Mouse (Mus musculus): ENCODE data around the gene Tmem50a.
A peak's percentile ranks its signal among the peaks of the same experiment; 100 is the strongest.

Gene Tmem50a

DNA sequence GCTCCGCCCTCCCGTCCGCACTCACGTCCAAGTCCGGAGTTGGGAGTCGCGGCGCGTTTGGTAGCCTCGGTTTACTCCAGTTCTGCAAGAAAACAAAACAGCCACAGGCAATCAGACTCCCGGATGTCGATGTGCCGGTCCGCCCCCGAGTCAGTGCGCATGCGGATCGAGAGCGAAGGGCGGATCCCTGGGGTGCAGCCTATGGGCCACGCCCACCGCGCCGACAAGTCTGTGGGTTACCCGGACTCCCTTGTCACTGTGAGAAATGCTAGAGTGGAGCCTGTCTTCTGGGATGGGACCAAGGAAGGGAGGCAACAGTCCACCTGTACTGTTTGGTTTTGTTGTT is at the start of gene Tmem50a:
TSS of gene Tmem50a (minus strand) at position 161 of the 346 bp plus-strand sequence.
- peak; percentile 95 to 99 for DNase-seq (ENCODE audit: low spot score in 2 of 2)

DNA sequence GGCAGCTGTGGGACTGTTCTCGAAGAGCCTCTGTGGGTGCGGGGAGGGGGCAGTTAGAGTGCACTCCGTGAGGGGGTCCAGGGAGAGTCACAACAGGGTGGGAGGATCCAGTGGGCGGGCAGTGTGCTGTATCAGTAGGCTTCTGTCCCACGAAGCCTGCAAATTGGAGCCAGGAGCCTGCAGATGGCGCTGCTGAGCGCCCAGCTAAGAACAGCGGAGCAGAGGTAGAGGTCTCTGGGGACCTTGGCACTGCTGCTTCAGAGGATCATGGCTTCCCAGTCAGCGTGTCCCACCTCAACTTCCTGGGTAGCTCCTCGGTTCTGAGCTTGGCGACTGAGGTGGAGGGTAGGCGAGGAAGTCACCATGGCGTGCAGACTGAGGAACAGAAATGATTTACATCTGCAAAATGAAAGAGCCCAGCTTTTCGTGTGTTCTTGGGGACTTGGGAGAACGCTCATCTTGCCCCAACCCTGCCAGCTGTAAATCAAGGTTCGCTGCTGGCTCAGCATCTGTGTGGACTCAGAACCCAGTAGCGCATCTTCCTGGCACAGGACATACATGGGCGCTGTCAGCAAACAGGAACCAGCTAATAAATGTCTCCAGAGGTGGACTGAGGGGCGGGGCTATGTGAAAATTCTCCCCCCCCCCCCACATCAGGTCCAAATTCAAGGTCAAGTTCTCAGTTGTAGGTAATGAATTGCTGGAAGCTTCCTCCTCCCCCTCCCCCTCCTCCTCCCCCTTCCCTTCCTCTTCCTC is 48.4 kb upstream of the Tmem50a start:
- DNase-seq (ENCODE audit: low spot score in 2 of 2) = peak; percentile 70 to 81

DNA sequence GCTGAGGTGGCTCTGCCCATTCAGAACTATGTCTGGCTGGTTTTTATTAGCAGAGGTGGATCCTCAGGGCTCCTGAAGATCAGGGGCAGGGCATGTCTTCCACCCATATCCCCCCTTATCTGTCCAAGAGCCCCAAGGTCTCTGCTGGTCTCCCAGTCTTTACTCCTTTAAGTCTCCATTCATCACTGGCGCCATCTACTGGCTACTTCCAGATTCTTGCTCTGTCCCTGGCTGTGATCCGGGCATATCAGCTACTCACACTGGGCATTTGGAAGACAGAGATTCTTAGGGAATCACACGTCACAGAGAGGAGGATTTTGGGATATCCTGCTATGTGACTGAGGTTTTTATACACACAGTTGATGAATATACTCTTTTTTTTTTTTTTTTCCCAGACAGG is 41.5 kb upstream of the Tmem50a start:
- DNase-seq (ENCODE audit: low spot score in 2 of 2) = peak; percentile 73 to 86

DNA sequence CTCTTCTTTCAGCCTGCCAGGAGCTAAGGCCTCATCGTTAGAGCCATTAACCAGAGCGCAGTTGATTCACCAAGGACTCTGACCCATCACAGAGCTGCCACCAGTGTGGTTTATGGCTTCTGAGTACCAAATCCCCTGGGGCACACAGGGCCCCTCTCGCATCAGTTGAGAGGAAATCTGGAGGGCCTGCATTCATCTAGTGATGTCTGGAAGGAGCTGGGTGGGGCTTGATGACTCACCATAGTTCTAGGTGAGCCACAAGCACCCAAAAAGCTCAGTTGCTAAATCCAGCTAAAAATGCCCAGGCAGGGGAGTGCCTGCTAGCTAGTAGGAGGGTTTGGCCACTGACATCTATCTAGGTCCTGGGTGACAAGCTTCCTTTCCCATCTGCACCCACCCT is 41.0 kb upstream of the Tmem50a start:
- peak in 1 of 2 experiments; percentile 55 for DNase-seq (ENCODE audit: low spot score in 2 of 2)

DNA sequence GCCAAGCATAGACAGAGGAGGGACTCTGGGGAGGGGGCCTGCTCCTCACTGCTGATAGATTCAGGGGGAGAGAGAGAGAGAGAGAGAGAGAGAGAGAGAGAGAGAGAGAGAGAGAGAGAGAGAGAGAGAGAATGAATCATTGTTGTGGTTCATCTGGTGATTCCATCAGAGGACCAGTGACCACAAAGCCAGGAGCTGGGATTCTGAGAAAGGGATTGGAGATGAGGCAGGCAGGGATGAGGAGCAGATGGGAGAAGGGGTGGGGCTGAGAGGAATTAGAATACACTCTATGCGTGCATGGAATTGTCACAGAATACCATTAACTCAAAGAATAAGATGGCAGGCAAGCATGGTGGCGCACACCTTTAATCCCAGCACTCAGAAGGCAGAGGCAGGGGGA is 40.4 kb upstream of the Tmem50a start:
- DNase-seq (ENCODE audit: low spot score in 2 of 2) = no peak

DNA sequence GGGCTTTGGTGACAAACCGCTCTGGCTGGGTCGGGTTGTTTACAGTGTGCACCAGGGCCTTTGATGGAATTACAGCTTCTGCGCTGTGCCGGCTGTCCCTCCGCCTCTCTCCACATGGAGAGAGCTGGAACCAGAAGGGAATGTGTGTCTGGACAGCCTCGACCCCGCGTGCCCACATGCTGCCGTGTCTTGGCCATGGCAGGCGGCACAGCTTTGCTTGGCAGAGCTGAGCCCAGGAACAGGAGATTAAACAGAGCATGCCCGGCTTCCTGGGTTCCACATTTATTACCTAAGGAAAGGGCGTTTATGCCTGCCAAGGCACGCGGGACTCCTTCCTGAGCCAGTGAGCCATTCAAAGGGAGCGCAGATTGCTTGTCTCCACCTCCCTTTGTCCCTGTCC is 39.6 kb upstream of the Tmem50a start:
- no peak for DNase-seq (ENCODE audit: low spot score in 2 of 2)

DNA sequence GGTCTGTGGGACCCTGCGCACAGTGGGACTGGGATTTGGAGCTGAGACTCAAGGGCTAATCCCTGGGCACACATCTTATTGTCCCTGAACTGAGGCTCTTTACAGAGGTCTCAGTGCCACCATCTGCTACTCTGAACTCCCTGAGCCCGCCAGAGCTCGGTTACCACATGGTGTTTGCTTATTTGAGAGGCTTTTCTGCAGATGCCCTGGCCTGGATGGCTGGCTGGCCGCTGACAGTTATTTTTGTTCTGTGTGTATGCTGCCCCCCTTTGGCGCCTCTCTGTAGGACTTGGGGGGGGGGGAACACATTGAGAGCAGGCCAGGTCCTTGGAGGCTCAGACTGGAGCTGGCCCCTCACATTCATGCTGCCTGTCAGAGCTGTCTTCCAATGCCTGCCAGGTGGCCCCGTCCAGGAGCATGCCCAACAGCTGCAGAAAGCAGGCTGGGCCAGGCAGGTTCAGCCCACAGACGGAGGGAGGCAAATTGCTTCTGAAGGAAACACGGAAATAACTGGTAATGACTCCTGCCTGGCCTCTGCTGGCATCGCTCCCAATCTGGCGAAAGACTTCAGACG is 35.8 kb upstream of the Tmem50a start:
- peak in 1 of 2 experiments; percentile 42 for DNase-seq (ENCODE audit: low spot score in 2 of 2)

DNA sequence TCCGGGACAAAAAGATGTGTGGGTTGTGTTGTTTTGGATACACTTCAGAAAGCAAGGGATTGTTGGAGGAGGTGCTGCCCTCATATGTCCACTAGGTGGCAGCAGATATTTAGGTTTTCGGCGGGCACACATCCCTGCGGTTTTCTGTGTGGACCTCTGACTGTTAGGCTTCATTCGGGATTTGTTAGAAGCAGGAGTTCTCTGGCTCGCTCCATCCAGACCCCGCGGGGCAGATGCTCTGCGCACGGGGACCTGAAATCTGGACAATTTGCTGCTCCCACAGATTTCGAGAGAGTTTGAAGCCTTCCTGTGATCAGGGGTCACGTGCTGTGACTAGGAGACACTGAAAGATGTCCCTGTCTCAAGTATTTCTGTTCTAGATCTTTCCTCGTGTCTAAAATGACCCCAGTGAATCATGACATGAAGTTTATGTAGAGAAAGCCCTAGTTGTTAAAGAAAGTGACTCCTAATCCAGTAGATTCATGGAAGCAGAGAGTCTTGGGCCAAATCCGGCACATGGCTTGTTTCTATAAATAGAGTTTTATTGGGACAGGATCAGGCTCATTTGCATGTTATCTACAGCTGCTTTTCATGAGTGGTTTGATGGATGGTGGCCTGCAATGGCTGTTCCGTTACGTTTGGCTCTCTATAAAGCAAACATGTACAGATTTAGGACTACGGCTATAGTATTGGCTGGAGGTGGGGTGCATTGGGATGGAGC is 31.4 kb upstream of the Tmem50a start:
- peak; percentile 70 to 75 for DNase-seq (ENCODE audit: low spot score in 2 of 2)

DNA sequence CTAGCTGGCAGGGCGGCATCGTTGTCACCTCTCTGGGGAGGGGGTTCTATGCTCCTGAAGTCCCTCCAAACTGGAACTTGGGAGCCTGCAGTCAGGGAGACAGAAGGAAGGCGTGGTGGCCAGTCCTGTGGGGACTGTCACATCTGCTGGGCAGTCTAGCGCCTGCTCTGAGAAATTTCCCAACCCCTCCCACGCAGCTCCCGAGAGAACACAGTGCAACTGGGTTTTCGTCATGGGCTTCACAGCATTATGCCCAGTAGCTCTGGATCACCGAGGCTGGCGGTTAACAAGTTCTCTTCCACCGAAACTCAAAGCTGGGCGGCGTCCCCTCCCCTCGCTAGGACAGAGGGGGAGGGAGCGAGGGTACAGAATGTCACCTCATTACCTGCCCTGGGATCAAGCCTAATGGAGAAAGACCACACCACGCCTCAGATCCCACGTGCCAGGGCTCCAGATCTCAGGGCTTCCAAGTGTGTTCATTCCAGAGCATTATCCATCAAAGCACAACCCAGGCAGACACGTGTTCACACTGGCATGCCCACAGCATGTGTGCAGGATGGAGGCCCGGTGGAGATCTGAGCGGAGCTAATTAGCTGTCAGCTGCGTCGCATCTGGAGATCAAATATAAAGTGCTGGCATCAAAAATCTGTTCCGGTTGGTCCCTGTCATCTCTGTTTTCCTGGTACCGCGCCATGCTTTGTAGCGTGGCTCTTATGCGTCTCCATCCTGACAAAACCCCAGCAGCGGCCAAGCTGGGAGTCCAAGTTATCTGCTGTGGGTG is 29.1 kb upstream of the Tmem50a start:
- no peak for DNase-seq (ENCODE audit: low spot score in 2 of 2)

DNA sequence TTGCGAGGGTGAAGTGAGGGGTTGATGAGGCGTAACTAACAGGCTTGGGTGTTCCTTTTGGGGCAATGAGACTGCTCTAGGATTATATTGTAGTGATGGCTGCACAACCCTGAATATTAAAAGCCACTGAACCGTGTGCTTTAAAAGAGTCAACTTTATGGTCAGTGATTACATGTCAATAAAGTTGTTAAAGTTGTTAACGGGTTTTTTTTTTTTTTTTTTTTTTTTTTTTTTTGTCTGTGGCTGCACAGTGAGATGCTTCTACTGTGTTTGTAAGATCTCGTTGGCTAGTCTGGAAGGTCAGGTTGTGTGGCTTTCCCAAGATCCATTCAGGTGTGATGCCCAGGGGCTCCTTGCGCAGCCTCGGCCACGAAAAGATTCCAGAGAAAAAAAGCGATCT is 25.1 kb upstream of the Tmem50a start:
- no peak for DNase-seq (ENCODE audit: low spot score in 2 of 2)

DNA sequence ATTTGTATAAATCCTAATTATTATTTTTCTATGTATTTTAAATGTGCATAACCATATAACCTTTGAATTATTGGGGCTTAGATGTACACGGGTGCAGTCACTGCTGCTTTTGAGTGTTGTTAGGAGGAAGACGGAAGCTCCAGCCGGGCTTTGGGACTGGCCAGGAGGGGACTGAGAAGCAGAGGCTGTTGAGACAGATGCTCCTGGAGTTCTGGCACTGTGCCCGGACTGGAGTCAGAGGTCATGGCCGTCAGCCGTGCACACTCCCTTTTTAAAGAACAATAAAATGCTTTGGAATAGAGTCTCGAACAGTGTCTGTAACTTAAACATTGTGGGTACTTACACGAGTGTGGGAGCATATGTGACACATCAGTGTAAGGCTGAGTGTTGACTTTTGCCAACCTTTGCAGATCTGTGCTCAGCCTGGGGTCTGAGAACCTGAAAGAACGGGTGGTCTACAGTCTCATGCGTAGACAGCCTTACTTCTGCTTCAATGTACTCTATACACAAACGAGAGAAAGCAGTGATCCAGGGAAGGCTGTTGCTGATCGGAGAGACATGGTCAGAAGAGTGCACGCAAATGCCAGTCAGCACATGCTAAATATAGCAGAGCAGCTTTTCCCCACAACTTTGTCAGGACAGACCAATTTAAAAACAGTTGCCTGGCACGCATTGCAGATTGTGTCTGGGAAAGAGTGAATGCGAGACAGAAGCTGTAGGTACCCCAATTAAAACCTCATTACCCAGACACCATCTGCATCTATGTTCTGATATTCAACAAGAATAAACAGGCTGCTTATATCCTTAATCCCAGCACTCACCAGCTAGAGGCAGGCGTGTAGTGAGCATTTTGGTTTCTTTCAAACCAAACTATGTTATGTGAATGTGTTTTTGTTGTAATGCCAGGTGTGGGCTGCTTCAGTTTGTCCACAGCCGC is 22.7 kb upstream of the Tmem50a start:
- DNase-seq (ENCODE audit: low spot score in 2 of 2) = no peak

DNA sequence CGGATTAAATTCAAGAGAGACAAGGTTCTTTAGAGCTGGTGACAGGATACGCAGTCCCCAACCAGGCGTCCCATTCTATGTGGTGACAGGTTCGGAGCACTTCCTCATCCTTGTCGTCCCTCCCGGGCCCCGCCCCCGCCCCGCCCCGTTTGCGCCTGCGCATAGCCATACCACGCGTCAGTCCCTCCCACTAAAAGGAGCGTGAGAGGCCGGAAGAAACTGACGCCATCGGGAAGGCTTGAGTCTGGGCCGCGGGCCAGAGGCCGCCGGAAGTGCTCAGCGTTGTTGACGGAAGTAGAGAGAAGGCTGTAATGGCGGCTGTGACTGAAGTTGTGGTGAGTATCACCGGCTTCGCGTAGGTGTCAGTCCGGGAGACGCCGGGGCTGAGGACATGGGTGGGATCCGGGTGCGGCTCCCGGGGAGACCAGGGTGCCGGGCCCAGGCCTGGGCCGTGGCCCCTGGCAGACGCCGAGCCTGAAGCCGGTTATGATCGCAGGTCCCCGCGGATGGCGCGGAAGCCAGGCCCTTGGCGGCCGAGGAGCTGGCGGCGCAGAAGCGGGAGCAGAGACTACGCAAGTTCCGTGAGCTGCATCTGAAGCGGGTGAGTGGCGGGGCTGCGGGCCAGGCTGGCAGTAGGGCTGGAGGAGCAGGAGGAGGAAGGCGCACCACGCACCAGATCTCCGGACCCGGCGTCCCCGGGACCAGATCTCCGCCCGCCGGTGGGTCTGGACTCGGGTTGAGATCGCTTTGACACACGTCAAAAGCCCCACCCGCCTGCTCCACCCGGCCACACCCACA is 16.1 kb upstream of the Tmem50a start, which contains the start of gene Syf2:
TSS of gene Syf2 (plus strand) at position 215 of the 798 bp plus-strand sequence.
- peak; percentile 83 to 95 for DNase-seq (ENCODE audit: low spot score in 2 of 2)

DNA sequence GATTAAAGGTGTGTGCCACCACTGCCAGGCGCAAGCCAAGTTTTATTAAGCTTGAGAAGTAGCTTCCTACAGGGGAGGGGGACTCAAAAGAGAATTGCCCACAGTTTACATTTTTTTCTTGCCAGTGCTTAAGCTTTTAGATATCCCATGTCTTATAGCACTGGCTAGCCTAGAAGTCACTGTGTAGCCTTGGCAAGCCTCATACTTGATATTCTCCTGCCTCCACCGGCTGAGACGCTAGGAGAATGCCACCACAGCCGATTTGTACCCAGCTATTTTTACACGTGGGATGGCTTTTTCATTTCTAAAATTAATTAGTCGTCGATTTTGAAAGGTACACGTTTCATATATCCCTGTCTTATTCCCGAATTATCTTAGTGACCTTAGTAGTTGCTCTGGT is 15.4 kb upstream of the Tmem50a start:
- no peak for DNase-seq (ENCODE audit: low spot score in 2 of 2)

DNA sequence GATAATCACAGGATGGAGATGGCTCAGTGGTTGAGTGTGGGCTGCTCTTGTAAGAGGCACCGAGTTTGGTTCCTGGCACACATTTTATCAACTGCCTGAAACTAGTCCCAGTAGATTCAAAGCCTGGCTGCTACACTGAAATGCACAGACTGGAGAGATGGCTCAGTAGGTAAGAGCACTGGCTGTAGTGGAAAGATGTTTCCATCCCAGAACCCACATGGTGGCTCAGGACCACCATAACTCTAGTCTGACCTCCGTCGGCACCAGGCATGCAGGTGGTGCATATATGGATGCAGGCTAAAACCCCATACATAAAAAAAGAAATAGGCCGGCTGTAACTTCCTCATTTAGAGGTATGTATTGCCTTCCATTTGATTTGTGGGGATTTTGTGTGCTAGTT is 14.7 kb upstream of the Tmem50a start:
- peak in 1 of 2 experiments; percentile 53 for DNase-seq (ENCODE audit: low spot score in 2 of 2)

DNA sequence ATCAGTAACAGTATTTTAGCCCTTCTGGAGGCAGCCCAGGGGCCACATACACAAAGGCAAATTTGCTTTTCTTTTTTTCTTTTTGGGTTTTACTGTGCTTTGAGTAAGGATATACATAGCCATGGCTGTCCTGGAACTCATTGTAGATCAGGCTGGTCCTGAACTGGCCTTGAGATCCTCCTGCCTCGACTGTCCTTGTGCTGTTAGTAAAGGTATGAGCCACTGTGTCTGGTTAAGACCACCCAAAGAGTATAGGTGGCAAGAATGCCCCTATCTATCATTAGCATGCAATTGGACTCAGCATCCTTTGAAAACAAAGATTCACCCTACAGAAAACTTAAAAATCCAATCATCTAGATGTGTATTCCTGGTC is 13.6 kb upstream of the Tmem50a start:
- no peak for DNase-seq (ENCODE audit: low spot score in 2 of 2)

DNA sequence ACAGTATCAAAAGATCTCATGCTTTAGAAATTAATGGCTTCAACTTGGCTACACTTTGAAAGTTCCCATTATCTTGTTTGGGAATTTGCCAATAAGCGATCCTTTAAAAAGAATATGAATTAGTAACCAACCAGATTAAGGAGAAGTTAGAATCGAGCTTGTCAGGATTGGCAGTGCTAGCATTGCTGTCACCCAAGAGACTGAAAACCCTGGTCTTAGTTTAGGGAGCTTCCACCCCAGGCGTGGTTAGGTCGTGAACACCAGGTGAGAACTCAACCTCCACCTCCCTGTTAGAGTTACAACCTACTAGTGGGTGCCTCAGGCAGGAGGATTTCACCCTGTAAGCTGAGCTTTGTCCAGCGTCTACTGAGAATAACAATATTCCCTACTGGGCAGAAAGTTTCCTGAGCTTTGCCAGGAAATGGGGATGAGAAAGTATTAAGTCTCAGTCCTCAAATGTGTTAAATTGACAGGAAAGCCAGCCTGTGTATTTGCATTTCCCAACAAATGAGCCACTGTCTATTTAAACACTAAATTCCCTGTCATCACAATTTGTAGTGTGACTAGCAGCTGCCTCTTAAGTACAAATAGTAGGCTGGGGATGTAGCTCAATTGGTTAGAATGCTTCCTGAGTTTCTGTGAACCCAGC is 13.1 kb upstream of the Tmem50a start:
- no peak for DNase-seq (ENCODE audit: low spot score in 2 of 2)

DNA sequence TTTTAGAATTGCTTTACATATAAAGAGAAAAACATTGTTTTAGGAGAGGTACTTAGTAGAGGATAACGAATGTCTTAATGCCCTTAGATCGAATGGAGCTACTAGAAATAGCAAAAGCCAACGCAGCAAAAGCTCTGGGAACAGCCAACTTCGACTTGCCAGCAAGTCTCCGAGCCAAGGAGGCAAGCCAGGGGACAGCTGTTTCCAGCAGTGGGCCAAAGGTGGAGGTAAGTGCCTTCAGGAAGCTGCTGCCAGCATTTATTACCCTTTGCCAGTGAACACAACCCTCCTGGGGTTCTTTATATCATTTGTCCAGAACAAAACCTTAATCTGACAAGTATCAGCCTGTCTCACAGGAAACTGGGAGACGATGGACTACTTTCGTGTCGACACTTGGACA is 10.4 kb upstream of the Tmem50a start:
- DNase-seq (ENCODE audit: low spot score in 2 of 2) = no peak

DNA sequence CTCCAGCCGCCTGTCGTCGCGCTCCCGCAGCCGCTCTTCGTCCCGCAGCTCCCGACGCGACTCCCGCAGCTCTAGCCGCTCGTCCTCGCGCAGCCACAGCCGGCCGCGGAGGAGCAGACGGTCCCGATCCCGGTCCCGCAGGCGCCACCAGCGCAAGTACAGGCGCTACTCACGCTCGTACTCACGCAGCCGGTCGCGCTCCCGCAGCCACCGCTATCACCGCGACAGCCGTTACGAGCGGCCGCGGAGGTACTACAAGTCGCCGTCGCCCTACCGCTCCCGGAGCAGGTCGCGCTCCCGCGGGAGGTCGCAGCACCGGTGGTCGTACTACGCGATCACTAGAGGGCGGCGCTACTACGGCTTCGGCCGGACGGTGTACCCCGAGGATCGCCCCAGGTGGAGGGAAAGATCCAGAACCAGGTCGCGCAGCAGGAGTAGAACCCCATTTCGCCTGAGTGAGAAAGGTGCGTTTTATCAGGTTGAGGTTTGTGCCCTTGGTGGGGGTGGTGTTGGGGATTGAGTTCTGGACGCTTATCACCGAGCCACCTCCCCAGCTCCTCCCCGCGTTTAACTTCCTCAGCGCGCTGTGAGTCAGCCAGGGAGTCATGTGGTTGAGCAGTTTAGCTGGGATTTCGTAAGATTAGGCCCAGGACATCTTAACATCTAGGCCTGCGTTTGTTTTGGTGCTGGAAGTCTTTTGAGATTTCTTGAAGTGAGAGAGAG is 9.4 kb upstream of the Tmem50a start:
- DNase-seq (ENCODE audit: low spot score in 2 of 2) = peak; percentile 71 to 79
